Mouse (Mus musculus): ENCODE data around the gene Wasf2.

The Wasf2 gene

GRCm38 (mm10) chr4:133200343-133200742 lies 70.0 kb downstream of the Wasf2 start:
- in situ Hi-C loops (cut with MboI, MseI), result no loop called here

GRCm38 (mm10) chr4:133201006-133201771 lies 70.9 kb downstream of the Wasf2 start:
- in situ Hi-C loops (cut with MboI, MseI), result no loop called here

- in situ Hi-C loops (cut with MboI, MseI), result no loop called here
Observed at GRCm38 (mm10) chr4:133202254-133202653, 71.9 kb downstream of the Wasf2 start.

GRCm38 (mm10) chr4:133203591-133203990 lies 73.3 kb downstream of the Wasf2 start:
- in situ Hi-C loops (cut with MboI, MseI), result no loop called here

GRCm38 (mm10) chr4:133204379-133204778 lies 74.1 kb downstream of the Wasf2 start:
- in situ Hi-C loops (cut with MboI, MseI), result no loop called here

- in situ Hi-C loops (cut with MboI, MseI), result no loop called here
Observed at GRCm38 (mm10) chr4:133209366-133209765, 79.1 kb downstream of the Wasf2 start.

- in situ Hi-C loops (cut with MboI, MseI), result loop anchor here (5.0 kb wide), 1 partner anchor 87 kb away; no protein-coding TSS in a partner anchor
Observed at GRCm38 (mm10) chr4:133210023-133210787, 79.9 kb downstream of the Wasf2 start.

- in situ Hi-C loops (cut with MboI, MseI), result loop anchor here (5.0 kb wide), 1 partner anchor 86 kb away; no protein-coding TSS in a partner anchor
Observed at GRCm38 (mm10) chr4:133210788-133211390, 80.6 kb downstream of the Wasf2 start.

- in situ Hi-C loops (cut with MboI, MseI), result loop anchor here (5.0 kb wide), 1 partner anchor 85 kb away; no protein-coding TSS in a partner anchor
Observed at GRCm38 (mm10) chr4:133211751-133212561, 81.7 kb downstream of the Wasf2 start, which contains the start of the genes Cd164l2 and Gpr3. Gene Cd164l2 (plus strand): TSS chr4:133212131. Gene Gpr3 (minus strand): TSS chr4:133212536.

- in situ Hi-C loops (cut with MboI, MseI), result loop anchor here (5.0 kb wide), 1 partner anchor 85 kb away; no protein-coding TSS in a partner anchor
Observed at GRCm38 (mm10) chr4:133212562-133213267, 82.4 kb downstream of the Wasf2 start.

- in situ Hi-C loops (cut with MboI, MseI), result loop anchor here (5.0 kb wide), 1 partner anchor 84 kb away; no protein-coding TSS in a partner anchor
Observed at GRCm38 (mm10) chr4:133213268-133213590, 82.9 kb downstream of the Wasf2 start.

GRCm38 (mm10) chr4:133213661-133214060 lies 83.4 kb downstream of the Wasf2 start:
- in situ Hi-C loops (cut with MboI, MseI), result loop anchor here (5.0 kb wide), 1 partner anchor 84 kb away; no protein-coding TSS in a partner anchor

- in situ Hi-C loops (cut with MboI, MseI), result no loop called here
Observed at GRCm38 (mm10) chr4:133217641-133218040, 87.3 kb downstream of the Wasf2 start.

GRCm38 (mm10) chr4:133218745-133219144 lies 88.4 kb downstream of the Wasf2 start:
- in situ Hi-C loops (cut with MboI, MseI), result no loop called here

GRCm38 (mm10) chr4:133220656-133221055 lies 90.4 kb downstream of the Wasf2 start:
- in situ Hi-C loops (cut with MboI, MseI), result no loop called here

GRCm38 (mm10) chr4:133221701-133222100 lies 91.4 kb downstream of the Wasf2 start:
- in situ Hi-C loops (cut with MboI, MseI), result no loop called here

GRCm38 (mm10) chr4:133223875-133224274 lies 93.6 kb downstream of the Wasf2 start:
- in situ Hi-C loops (cut with MboI, MseI), result no loop called here

- in situ Hi-C loops (cut with MboI, MseI), result no loop called here
Observed at GRCm38 (mm10) chr4:133226073-133226472, 95.8 kb downstream of the Wasf2 start.

GRCm38 (mm10) chr4:133227636-133228035 lies 97.3 kb downstream of the Wasf2 start:
- in situ Hi-C loops (cut with MboI, MseI), result no loop called here

GRCm38 (mm10) chr4:133229582-133229981 lies 99.3 kb downstream of the Wasf2 start:
- in situ Hi-C loops (cut with MboI, MseI), result no loop called here

Data from T-helper 1 cell (primary cell).